Mouse (Mus musculus) CH12.LX (cell line): ENCODE data around the gene Eme2. TPM values are rescaled to one million over a fixed set of nuclear protein-coding genes. Genes with fewer than 3 reads are reported as not detected.

Experiments used
- DNase-seq: peaks from one replicate; pipeline ENCODE4 v3.0.0-alpha.2; 2013; ENCODE audit errors: extremely low read depth
- H3K27ac ChIP-seq: 2 replicates; pipeline ENCODE4 v1.5.1; 2012; ENCODE audit warnings: low read depth, mild to moderate bottlenecking, control low read depth, moderate library complexity; ENCODE audit not compliant: insufficient read depth
- H3K27me3 ChIP-seq: replicated peaks from 2 replicates; pipeline ENCODE3; 2012; ENCODE audit warnings: inconsistent platforms
- H3K36me3 ChIP-seq, 2 experiments: replicated peaks in 1 of 2; 2 replicates each; pipeline versions ENCODE3 to v1.6.1; 2012; ENCODE audit warnings: inconsistent platforms in 1 of 2, low read length in 1 of 2, mild to moderate bottlenecking in 1 of 2, mixed read lengths in 1 of 2, moderate library complexity in 1 of 2; ENCODE audit not compliant: control insufficient read depth in 1 of 2, insufficient read depth in 1 of 2
- H3K4me1 ChIP-seq, 2 experiments: 2 replicates each; pipeline ENCODE4 v1.6.1; 2012; ENCODE audit warnings: inconsistent platforms in 1 of 2, moderate library complexity in 1 of 2; ENCODE audit not compliant: insufficient read depth in 2 of 2, control insufficient read depth in 1 of 2
- H3K4me2 ChIP-seq: 2 replicates; pipeline ENCODE4 v1.6.1; 2012; ENCODE audit warnings: low read depth, mild to moderate bottlenecking, control low read depth; ENCODE audit not compliant: poor library complexity, insufficient read depth, severe bottlenecking
- H3K4me3 ChIP-seq, 3 experiments: fragments of 150-350 bp in 1 of 3; sonication (generic) in 1 of 3; replicated peaks in 1 of 3; 2 replicates each; pipeline versions ENCODE3 to v1.5.1; 2011 to 2012; ENCODE audit warnings: low read depth in 2 of 3, low read length in 2 of 3, mild to moderate bottlenecking in 2 of 3, moderate library complexity in 2 of 3, control low read depth in 1 of 3, improper control_type of control experiment in 1 of 3, inconsistent platforms in 1 of 3, mixed read lengths in 1 of 3; ENCODE audit not compliant: poor library complexity in 1 of 3
- H3K79me2 ChIP-seq: replicated peaks from 2 replicates; pipeline ENCODE4 v1.6.1; 2012; ENCODE audit warnings: mild to moderate bottlenecking, moderate library complexity; ENCODE audit not compliant: control insufficient read depth, poor library complexity, insufficient read depth, severe bottlenecking; ENCODE audit errors: extremely low read depth
- H3K9ac ChIP-seq: 2 replicates; pipeline ENCODE4 v1.6.1; 2012; ENCODE audit warnings: low read depth, mild to moderate bottlenecking, control low read depth, moderate library complexity; ENCODE audit not compliant: insufficient read depth
- H3K9me3 ChIP-seq: replicated peaks from 2 replicates; pipeline ENCODE3; 2012; ENCODE audit warnings: low read length, inconsistent platforms, mixed read lengths
- BHLHE40 ChIP-seq: IDR thresholded peaks from 2 replicates; pipeline ENCODE4 v1.6.1; 2011; ENCODE audit warnings: mild to moderate bottlenecking, low read depth, low read length, improper control_type of control experiment
- CHD1 ChIP-seq: IDR thresholded peaks from 2 replicates; pipeline ENCODE4 v1.6.1; 2012; ENCODE audit warnings: low read depth, low read length, improper control_type of control experiment, inconsistent platforms
- E2F4 ChIP-seq: IDR thresholded peaks from 2 replicates; pipeline ENCODE4 v1.6.1; 2011; ENCODE audit warnings: low read depth, low read length, improper control_type of control experiment; ENCODE audit not compliant: insufficient replicate concordance
- ETS1 ChIP-seq: conservative IDR thresholded peaks from 2 replicates; pipeline ENCODE4 v1.6.1; 2012; ENCODE audit warnings: low read depth, mild to moderate bottlenecking, inconsistent platforms, low read length, improper control_type of control experiment, moderate library complexity
- GABPA ChIP-seq: IDR thresholded peaks from 2 replicates; pipeline ENCODE4 v1.6.1; 2012; ENCODE audit warnings: low read depth, low read length, improper control_type of control experiment, inconsistent platforms; ENCODE audit not compliant: insufficient replicate concordance
- JUN ChIP-seq: IDR thresholded peaks from 2 replicates; pipeline ENCODE4 v1.6.1; 2011; ENCODE audit warnings: low read depth, mild to moderate bottlenecking, low read length, improper control_type of control experiment, moderate library complexity; ENCODE audit not compliant: insufficient read depth
- MEF2A ChIP-seq: IDR thresholded peaks from 2 replicates; pipeline ENCODE4 v1.6.1; 2014; ENCODE audit warnings: low read depth, mild to moderate bottlenecking, inconsistent platforms, low read length, improper control_type of control experiment, borderline replicate concordance
- MXI1 ChIP-seq: IDR thresholded peaks from 2 replicates; pipeline ENCODE4 v1.6.1; 2011; ENCODE audit warnings: mild to moderate bottlenecking, low read depth, low read length, improper control_type of control experiment
- NELFE ChIP-seq: IDR thresholded peaks from 2 replicates; pipeline ENCODE4 v1.6.1; 2011; ENCODE audit warnings: low read depth, low read length, improper control_type of control experiment
- NRF1 ChIP-seq: IDR thresholded peaks from 2 replicates; pipeline ENCODE4 v1.6.1; 2014; ENCODE audit warnings: low read depth, mild to moderate bottlenecking, inconsistent platforms, low read length, improper control_type of control experiment, moderate library complexity
- SMC3 ChIP-seq: IDR thresholded peaks from 2 replicates; pipeline ENCODE4 v1.6.1; 2011; ENCODE audit warnings: low read depth, low read length, improper control_type of control experiment
- TCF12 ChIP-seq: IDR thresholded peaks from 2 replicates; pipeline ENCODE4 v1.6.1; 2014; ENCODE audit warnings: low read depth, mild to moderate bottlenecking, inconsistent platforms, low read length, improper control_type of control experiment
- UBTF ChIP-seq: IDR thresholded peaks from 2 replicates; pipeline ENCODE4 v1.6.1; 2012; ENCODE audit warnings: low read depth, mild to moderate bottlenecking, inconsistent platforms, low read length, improper control_type of control experiment, moderate library complexity
- USF2 ChIP-seq: conservative IDR thresholded peaks from 2 replicates; pipeline ENCODE4 v1.6.1; 2011; ENCODE audit warnings: low read depth, low read length, improper control_type of control experiment
- ZKSCAN1 ChIP-seq: IDR thresholded peaks from 2 replicates; pipeline ENCODE4 v1.6.1; 2012; ENCODE audit warnings: low read depth, inconsistent platforms, low read length, improper control_type of control experiment, borderline replicate concordance
- ZNF384 ChIP-seq: IDR thresholded peaks from 2 replicates; pipeline ENCODE4 v1.6.1; 2012; ENCODE audit warnings: low read depth, low read length, improper control_type of control experiment, inconsistent platforms
- dilution Hi-C: fragments of 300-500 bp; cut with MboI; formaldehyde crosslinking; loops from 2 replicates; pipeline ENCODE4 v1.14.3; 2020; ENCODE audit warnings: low sequenced_read_pairs; ENCODE audit not compliant: extremely low pct_unique_long_range_greater_than_20kb, extremely low pct_ligation_motif_present
- in situ Hi-C: fragments of 300-500 bp; cut with MboI; formaldehyde crosslinking; loops from 3 replicates; pipeline ENCODE4 v1.14.3; 2019; ENCODE audit warnings: low sequenced_read_pairs, low pct_ligation_motif_present, low pct_unique_long_range_greater_than_20kb, mixed read lengths
- polyA plus RNA-seq: library from polyadenylated mRNA; unstranded; fragments of >175 nt; gene quantifications from 2 replicates; pipeline ENCODE4 v1.2.1, GENCODE M21; 2012; ENCODE audit warnings: low read depth; ENCODE audit not compliant: insufficient read length
- total RNA-seq, 2 experiments: library from RNA; depleted of rRNA; stranded (reverse); fragments of 300-350 nt in 1 of 2; fragments of >200 nt in 1 of 2; gene quantifications; 2 replicates each; pipeline ENCODE4 v1.2.3; 2012 to 2014

Eme2 gene
- total and polyA plus RNA-seq, 3 experiments, result 12.7 to 19.7 (median 16.9) TPM

DNA sequence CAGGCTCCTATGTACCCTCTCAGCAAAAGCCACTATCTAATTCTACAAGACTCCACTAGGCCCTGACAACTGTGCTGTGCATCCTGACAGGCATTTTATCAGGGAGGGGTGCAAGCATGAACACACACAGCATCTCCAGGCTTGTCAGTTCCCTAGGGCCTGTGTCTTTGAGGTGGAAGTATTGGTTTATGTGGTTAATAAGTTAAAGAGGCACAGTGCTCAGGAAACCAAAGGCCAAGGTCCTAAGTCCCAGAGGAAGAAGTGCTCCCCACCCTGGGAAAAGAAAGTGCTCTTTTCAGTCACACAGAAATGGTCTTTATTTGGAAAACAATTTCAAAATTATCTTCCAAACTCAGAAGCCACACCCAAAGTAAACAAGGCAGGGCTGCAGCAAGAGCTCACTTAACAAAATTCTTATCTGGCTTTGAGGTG, 46.3 kb downstream of the Eme2 start:
- DNase-seq, result no peak
- H3K27ac ChIP-seq, result no peak overlapping the region
- H3K9me3 ChIP-seq, result no peaks in the 10 kb centered on the region
- no peak overlapping the region; the same call in 1 of the 2 replicates for H3K9ac ChIP-seq
- H3K36me3 ChIP-seq, result peaks cover 8 to 16% of the 10 kb centered on the region in 2 experiments
- in situ Hi-C loops (no loop called here), dilution Hi-C loops (no loop called here)
- H3K4me3 ChIP-seq, result peak overlapping the region in 2 of 3 experiments; percentile 74 to 75
- TF ChIP-seq BHLHE40 (no peak), GABPA (no peak), ETS1 (no peak), E2F4 (no peak), CHD1 (no peak), SMC3 (no peak), NELFE (no peak), MEF2A (no peak), MXI1 (no peak), UBTF (no peak), ZNF384 (no peak), NRF1 (no peak), TCF12 (no peak), JUN (no peak), USF2 (no peak), ZKSCAN1 (no peak)
- no peaks in the 10 kb centered on the region for H3K79me2 ChIP-seq
- peaks cover 10% of the 10 kb centered on the region for H3K27me3 ChIP-seq
- H3K4me2 ChIP-seq, result peak overlapping the region; percentile 42
- peaks cover 0 to 25% of the 10 kb centered on the region in 2 experiments; a peak in 2 of 4 replicates for H3K4me1 ChIP-seq

DNA sequence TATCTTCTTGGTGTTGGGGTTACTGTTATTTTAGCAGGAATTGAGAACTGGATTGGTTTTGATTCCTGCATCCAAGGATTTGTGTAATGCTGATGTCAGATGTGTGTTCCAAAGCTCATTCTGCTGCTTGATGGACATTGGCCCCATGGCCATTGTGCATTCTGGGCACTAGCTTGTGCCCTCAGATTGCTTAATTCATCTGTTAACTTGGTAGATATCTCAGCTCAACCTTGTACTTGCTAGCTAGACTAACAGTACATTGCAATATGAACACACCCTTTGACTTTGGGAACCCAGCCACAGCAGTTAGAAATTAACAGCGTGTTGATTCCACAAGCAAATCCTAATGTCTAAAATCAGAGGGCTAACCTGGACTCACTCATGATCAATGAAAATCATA, 47.5 kb downstream of the Eme2 start:
- DNase-seq, result no peak
- dilution Hi-C loops, result no loop called here
- H3K4me3 ChIP-seq, result no peak overlapping the region

More for the DNA sequence above, 47.5 kb downstream of the Eme2 start:
- in situ Hi-C loops, result no loop called here
- Histone ChIP-seq H3K9ac (no peak overlapping the region), H3K27ac (no peak overlapping the region), H3K79me2 (no peaks in the 10 kb centered on the region), H3K4me1 (peaks cover 0 to 25% of the 10 kb centered on the region in 2 experiments; a peak in 2 of 4 replicates), H3K9me3 (no peaks in the 10 kb centered on the region), H3K27me3 (peaks cover 10% of the 10 kb centered on the region), H3K36me3 (peaks cover 0 to 5% of the 10 kb centered on the region in 2 experiments), H3K4me2 (no peak overlapping the region)
- no peak for TF ChIP-seq E2F4
- TF ChIP-seq TCF12, result no peak
- no peak for TF ChIP-seq NELFE
